Mouse (Mus musculus) NIH3T3 (cell line): ENCODE data around the gene Gm26741.
A peak's percentile ranks its signal among the peaks of the same experiment; 100 is the strongest.

Experiments used
- DNase-seq: peaks from one replicate; pipeline ENCODE4 v3.0.0-alpha.2; 2012; ENCODE audit warnings: low read depth

Gene Gm26741

DNA sequence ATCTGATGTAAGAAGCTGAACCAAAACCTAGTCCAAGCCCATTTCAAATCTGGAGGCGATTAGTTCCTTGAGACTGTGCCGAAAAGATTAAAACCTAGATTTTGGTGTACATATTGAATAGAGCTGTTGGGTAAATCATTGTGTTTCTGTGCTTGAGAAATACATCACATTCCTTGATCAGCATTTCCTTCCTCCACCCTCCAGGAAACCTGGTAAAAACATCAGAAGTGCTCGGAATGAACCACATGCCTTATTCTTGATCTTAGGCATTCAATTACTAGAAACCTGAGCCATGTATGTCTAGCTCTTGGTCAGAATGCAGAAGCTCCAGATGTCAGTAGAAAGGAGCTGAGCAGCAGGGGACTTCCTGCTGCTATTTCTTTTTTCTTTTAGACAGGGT is 30.9 kb downstream of the Gm26741 start:
- no peak for DNase-seq

DNA sequence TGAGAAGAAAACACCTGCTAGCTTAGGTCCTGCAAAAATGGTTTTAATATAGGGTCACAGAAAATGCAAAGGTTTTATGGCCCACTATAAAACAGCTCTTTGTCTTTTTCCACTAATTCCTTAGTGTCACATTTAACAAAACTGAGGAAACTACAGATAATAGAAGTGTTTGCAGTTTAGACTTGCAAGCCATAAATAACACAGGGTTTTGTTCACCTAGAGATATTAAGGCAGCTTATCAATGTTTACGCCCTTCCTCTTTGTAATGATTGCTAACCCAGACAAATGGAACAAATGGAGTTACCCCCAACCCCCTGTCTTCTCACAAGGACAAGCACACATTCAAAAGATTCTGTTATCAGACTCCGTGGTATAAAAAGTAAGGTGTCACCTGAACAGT is 32.6 kb downstream of the Gm26741 start:
- DNase-seq: no peak

DNA sequence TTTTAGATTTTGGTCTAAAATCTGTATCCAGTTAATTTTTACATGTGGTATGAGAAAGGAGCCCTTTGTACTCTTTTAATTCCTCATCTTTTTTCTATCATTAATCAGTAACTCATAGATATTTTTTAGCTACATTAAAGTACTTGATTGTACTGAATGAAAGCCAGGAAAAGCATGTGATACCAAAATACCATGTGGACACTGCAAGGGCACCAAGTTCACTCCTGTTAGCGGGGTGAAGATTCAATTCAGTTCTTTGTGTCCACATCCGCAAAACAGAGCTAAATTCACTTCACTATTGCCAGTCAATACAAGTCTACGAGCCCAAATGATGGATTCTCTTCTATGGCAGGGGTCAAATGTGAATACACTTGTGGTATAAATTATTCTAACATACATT is 38.1 kb downstream of the Gm26741 start:
- no peak for DNase-seq

DNA sequence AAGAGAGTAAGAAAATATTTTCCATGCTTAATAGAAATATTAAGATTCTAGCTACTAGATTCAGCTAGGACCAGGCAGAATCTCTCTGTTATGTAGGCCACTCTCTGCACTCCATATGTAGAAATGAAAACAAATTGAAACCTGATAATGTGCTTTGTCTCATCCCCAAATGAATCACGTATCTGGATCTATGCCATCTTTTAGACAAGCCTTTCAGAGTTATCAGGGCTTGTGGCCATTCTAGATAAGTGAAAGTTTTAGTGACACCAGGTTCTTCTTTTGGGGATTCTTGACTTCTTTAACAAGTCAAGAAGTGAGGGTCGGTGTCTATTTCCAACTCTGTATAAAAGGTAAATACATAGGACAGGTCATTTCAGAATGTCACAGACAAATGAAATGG is 40.1 kb downstream of the Gm26741 start:
- peak; percentile 43 for DNase-seq

DNA sequence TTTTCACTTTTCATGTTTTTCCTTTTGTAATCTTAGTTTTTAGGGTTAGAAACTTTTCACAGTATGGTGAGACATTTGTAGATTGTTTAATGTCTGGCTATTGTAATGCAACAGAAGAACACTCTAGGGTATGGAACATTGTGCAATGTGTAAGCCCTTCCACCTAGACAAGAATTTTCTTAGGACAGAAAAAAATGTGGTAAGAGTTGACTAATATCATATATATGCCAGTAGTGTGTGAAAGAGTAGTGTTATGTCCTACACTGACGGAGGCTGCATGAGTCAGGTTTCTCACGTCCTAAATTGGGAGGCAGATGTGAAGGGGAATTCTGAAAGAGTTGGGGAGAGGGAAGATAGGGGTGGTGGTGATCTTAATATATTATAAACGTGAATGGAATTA is 41.2 kb downstream of the Gm26741 start:
- peak; percentile 74 for DNase-seq

DNA sequence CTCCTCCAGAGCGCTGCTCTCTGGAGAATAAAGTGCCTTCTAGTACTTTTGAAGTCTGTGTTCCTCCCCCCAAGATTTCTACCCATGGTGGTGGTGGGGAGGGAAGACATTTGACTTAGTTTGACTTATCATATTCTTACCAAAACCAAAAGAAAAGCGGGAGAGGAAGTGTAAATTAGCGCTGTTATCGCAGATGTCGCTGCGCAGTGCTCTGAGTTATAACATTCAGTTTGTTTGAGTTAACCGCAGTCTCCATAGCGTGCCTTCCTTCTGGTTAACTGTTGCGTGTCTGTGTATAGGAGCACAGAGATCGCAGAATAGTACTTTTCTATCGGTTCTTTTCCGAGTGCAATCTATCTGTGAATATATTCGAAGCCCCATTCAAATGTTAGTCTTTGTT is 46.6 kb downstream of the Gm26741 start:
- no peak for DNase-seq

DNA sequence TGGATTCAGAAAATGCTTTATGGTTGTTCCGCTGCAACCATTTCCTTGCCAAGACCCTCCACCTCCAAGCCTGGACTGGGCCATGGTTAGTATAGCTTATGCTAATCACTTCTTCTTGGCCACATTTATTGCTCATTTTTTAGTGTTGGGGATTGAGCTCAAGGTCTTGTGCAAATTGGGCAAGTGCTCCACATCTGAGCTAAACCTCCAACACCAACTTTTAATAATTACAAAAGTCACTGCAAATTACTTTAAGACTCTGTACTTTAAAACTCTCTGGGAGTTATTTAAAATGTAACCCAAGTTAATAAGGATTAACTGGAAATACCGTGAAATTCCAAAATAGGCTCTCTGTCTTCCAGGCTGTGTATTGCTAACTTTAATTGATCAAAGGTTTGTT is 49.0 kb downstream of the Gm26741 start:
- no peak for DNase-seq
